Mouse (Mus musculus) cerebellum, adult 2 months (tissue): ENCODE results near the gene Prom1.
A peak's percentile ranks its signal among the peaks of the same experiment; 100 is the strongest.

Source experiments
- CTCF ChIP-seq: fragments of 200-500 bp; IDR thresholded peaks from 2 replicates; pipeline ENCODE4 v1.5.1; 2011; ENCODE audit warnings: low read depth, mild to moderate bottlenecking, control low read depth, low read length, moderate library complexity, borderline replicate concordance; ENCODE audit not compliant: insufficient read depth
- POLR2A ChIP-seq: fragments of 200-500 bp; IDR thresholded peaks from 2 replicates; pipeline ENCODE4 v1.6.1; 2011; ENCODE audit warnings: low read length, control low read depth, borderline replicate concordance; ENCODE audit not compliant: insufficient read depth

DNA sequence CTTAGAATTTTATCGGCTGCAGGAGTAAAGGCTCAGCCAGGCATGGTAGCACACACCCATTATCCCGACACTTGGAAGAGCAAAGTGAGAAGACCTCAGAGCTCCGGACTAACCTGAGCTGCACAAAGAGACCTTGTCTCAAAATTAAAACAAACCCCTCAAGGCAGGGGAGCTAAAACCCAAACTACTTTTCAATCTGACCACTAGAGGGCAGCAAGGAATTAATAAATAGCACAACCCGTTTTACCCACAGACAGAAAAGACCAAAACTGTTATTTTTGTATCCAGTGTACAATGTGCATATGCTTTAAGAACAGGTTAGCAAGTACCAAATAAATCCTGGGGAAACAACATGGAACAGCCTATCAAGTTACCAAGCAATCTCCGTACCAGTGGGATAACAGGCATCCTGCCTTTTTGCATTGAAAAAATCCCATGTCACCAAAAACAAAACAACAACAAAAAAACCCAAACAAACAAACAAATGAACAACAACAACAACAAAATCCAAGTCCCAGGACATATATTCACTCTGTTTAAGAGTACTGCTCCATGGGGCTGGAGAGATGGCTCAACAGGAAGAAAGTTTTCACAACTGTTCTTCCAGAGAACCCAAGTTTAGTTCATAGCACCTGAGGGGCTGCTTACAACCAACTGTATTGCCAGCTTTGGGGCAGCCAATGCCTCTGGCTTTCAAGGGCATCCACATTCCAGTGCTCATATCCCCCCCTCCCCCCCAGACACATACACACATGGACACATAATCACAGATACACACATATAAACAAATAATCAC lies 53.1 kb downstream of the Prom1 start:
- TF ChIP-seq POLR2A (no peak), CTCF (peak; percentile 47; the same call in 1 of the 2 replicates)
